Mouse (Mus musculus): ENCODE results near the gene Zfp607b.

Zfp607b gene

GRCm38 (mm10) chr7:27688815-27689612 is at the start of gene Zfp607b:
TSS of gene Zfp607b (plus strand) at chr7:27689340.
- DNase-seq (ENCODE audit: low spot score): peak; percentile 46

DNA sequence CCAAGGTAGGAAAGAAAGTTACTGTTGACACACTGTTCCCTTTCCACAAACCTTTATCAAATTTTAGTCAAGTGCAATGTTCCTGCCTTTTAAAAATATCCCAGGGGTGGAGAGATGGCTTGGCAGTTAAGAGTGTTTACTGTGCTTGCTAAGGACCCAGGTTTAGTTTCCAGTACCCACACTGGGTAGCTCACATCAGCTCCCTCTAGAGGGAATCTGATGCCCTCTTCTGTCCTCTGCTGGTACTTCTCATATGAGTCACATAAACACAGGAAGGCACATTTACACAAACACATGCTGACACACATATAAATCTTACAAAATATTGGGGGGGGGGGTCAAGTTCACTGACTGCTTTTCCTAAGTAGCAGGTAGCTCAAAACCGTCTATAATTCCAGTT is 44.7 kb upstream of the Zfp607b start:
- no peak for DNase-seq (ENCODE audit: low spot score)

DNA sequence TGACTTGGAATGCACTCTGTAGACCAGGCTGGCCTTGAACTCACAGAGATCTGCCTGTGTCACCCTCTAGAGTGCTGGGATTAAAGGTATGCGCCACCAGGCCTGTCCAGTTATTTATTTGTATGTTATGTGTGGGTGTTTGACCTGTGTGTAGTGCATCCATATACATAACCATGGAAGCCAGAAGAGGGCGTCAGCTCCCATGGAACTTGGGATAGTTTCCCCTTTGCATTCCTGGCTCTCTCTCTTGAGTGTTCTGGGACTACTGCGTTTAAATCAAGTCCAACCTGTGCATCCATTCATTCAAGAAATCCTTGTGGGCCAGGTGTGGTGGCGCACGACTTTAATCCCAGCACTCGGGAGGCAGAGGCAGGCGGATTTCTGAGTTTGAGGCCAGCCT is 42.6 kb upstream of the Zfp607b start:
- DNase-seq (ENCODE audit: low spot score): no peak

- DNase-seq (ENCODE audit: low spot score): no peak
Measured at GRCm38 (mm10) chr7:27647281-27648002, 41.7 kb upstream of the Zfp607b start.

DNA sequence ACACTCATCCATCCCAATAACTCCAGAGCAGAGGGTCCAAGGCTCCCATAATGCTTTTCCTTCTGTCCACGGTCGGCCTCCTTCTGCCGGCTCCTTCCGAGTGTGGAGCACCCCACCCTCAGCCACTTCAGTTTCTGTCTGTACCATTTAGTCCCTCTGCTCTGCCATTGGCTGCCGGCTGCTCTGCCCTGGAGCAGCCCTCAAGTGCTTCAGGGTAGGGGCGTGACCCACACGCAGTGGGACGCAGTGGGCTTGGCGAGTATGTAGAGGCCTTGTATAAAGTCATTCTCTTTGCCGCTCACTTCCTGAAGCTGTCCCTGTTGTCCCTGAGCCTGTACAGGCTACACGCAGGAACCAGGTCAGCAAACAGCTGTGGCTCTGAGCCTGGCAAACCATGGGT is 39.4 kb upstream of the Zfp607b start:
- DNase-seq (ENCODE audit: low spot score): no peak

- no peak for DNase-seq (ENCODE audit: low spot score)
Measured at GRCm38 (mm10) chr7:27650949-27651348, 38.2 kb upstream of the Zfp607b start.

GRCm38 (mm10) chr7:27653681-27654437 is 35.3 kb upstream of the Zfp607b start, which contains the start of gene Ttc9b:
TSS of gene Ttc9b (plus strand) at chr7:27653915.
- no peak for DNase-seq (ENCODE audit: low spot score)

DNA sequence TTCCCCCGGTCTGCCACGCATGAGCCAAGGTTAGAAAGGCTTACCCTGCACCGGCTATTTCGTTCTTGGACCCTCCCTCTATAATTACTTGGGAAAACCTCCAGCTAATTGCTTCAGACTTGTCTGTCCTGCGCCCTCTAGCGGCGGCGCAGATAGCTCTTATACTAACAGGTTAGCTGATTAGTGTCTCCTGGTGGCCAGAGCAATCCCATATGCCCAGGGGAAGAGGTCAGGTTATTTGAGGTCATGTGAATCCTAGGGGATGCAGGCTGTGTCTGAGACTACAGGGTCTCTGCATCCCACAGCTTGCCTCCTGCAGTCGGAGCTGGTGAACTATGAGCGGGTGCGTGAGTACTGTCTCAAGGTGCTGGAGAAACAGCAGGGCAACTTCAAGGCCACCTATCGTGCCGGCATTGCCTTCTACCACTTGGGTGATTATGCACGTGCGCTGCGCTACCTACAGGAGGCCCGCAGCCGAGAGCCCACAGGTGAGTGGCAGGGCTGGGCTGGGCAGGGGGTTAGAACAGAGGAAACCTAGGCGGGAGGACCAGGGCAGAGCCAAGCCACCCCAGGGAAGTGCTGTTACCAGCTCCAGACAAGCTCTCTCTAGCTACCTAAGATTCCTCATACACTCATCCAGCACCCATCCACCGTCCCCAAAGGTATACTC is 34.4 kb upstream of the Zfp607b start:
- no peak for DNase-seq (ENCODE audit: low spot score)

DNA sequence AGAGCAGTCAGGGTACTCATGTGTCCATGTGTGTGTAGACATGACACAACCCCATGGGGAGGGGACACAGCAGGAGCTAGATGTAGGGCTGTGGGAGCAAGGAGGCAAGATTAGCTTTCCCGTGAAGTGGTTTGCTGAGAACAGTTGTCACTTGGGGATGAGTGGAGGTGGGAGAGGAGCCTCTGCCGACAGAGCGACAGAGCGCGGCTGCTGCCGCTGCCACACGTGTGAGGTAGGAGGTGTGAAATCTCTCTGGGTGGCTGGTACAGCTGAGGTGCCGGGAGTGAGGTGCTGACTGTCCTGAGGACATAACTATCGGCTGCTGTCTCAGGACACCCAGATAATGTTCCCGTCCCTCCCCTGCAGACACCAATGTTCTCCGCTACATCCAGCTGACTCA is 33.6 kb upstream of the Zfp607b start:
- no peak for DNase-seq (ENCODE audit: low spot score)

- DNase-seq (ENCODE audit: low spot score): no peak
Measured at GRCm38 (mm10) chr7:27656600-27656999, 32.5 kb upstream of the Zfp607b start.

DNA sequence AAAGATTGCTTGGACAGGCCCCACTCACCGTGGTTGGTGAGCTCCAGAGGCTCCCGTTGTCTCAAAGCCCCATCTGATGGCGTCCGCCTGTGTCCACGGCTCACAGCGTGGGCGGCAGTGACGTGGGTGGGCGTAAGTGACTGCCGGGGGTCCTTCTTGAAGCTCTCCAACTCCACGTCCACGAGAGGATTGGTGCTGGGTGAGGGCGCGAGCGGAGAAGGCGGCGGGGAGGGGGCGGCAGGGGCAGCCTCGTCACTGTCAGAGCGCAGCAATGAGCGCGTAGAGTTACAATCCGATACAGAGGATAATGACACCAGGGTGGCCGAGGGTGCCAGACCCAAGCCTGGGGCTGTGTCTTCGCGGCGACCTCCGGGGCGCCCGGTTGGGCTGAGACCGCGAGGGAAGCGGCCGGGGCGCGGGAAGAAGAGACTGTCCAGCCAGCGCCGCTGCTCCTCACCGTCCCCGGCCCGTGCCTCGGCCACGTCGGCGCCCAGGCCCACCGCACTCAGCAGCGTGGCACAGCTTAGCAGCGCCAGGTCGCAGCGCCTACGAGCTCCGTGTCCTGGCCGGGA is 31.2 kb upstream of the Zfp607b start:
- no peak for DNase-seq (ENCODE audit: low spot score)

DNA sequence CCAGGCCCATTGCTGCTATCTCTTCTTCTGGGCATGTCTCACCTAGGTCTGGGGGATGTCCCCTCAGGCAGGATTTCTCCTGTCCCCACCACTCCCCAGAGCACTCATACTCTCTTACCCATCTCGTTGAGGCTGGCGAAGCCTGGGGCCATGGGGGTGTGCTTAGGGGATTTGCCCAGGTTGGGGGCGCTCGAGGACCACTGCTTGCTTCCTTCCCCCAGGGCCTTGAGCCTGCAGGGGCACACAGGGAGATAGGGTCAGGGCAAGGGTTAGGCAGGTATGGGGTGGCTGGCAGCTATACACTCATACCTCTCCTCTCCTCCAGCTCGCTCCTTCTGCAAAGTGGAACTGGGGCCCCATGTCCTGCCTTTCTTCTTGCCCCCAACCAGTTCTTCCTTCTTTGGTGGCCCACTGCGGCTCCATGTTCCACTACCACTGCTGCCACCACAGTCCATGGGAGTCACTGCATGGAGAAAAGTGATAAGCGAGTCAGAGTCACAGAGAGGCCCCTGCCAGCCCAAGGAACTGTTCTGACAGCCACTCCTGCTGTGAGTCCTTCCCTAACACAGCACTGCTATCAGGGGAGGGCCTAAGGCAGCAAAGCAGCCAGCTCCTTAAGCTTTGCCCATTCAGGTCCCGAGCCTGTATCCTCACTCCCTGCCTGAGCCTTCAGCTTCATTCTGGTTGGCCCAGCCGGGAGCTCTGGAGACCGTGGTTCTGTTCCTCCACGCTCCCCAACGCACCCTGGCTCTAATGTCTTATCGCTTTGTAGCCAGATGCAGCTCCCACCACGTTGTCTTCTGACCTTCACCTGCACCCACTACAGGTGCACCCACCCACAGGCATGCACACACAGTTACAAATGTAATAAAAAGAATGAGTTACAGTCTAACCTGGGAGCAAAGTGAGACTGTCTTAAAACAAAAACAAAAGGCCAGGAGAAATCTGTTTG is 30.2 kb upstream of the Zfp607b start:
- no peak for DNase-seq (ENCODE audit: low spot score)

DNA sequence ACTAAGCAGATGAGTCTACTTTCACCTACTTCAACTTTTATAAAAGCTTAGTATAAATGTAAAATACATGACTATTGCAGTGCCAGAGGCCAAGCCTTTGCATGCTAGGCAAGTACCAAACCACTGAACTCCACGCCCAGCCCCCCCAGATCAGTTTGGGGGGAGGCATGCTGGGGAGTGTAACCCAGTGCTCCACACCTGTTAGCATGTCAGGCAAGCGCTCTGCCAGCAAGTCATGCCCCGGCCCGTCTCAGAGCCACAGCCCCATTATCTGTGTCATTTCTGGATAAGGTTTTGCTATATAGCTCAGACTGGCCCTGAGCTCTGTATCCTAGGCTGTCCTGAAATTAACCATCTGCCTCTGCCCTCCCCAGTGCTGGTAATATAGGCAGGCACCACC is 27.1 kb upstream of the Zfp607b start:
- no peak for DNase-seq (ENCODE audit: low spot score)

- no peak for DNase-seq (ENCODE audit: low spot score)
Measured at GRCm38 (mm10) chr7:27673064-27673574, 16.0 kb upstream of the Zfp607b start.

- DNase-seq (ENCODE audit: low spot score): no peak
Measured at GRCm38 (mm10) chr7:27673575-27674131, 15.5 kb upstream of the Zfp607b start.

DNA sequence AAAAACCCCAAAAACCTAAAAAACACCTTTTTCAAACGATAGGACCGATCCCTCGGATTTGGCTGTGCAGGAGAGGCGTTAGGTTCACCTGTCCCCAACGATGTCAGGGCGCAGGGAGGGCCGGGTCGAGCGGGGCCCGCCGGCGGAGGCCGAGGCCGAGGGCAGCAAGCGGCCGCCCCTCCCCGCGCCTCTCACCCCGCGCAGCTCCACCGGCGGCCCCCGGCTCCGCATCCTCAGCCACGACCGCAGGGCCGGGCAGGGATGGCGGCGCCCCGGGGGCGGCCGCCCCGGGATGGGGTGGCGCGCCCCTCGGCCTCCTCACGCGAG is 15.0 kb upstream of the Zfp607b start:
- DNase-seq (ENCODE audit: low spot score): no peak

GRCm38 (mm10) chr7:27674522-27675221 is 14.5 kb upstream of the Zfp607b start, which contains the start of gene Map3k10:
TSS of gene Map3k10 (minus strand) at chr7:27674598.
- DNase-seq (ENCODE audit: low spot score): peak; percentile 78

- no peak for DNase-seq (ENCODE audit: low spot score)
Measured at GRCm38 (mm10) chr7:27675222-27675612, 13.9 kb upstream of the Zfp607b start.

DNA sequence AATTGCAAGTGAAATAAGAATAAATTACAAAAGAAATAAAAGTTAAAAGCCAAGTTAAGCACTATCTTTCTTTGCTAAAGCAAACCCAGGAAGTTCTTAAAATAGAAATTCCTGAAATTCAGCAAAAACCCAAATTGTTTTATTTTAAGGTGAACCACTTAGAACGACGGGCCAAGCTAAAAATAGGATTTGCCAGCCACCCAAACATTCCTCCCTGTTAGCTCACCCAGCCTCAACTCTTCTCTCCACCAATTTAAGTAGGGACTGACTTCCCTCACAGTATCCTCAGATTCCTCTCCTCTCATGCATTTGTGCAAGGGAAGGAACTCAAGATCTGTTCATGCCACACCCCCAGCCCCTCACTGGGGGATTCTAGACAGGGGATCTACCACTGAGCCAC is 5.9 kb upstream of the Zfp607b start:
- DNase-seq (ENCODE audit: low spot score): no peak

GRCm38 (mm10) chr7:27685220-27685619 is 3.9 kb upstream of the Zfp607b start:
- no peak for DNase-seq (ENCODE audit: low spot score)
